Mouse (Mus musculus) MEL (cell line): ENCODE measurements around the gene Sik1.

Experiments
- CHD2 ChIP-seq: IDR thresholded peaks from 2 replicates; pipeline ENCODE4 v1.6.1; 2011; ENCODE audit warnings: low read length, improper control_type of control experiment
- CTCF ChIP-seq, 3 experiments: IDR thresholded peaks in 2 of 3; conservative IDR thresholded peaks in 1 of 3; 2 replicates each; pipeline ENCODE4 v1.5.1; 2011 to 2012; ENCODE audit warnings: low read length in 3 of 3, low read depth in 2 of 3, mild to moderate bottlenecking in 2 of 3, improper control_type of control experiment in 1 of 3, inconsistent platforms in 1 of 3, mixed read lengths in 1 of 3, moderate library complexity in 1 of 3; ENCODE audit not compliant: control insufficient read depth in 1 of 3, insufficient read depth in 1 of 3, poor library complexity in 1 of 3, severe bottlenecking in 1 of 3
- ELF1 ChIP-seq: IDR thresholded peaks from 2 replicates; pipeline ENCODE4 v1.6.1; 2014; ENCODE audit warnings: low read depth, mild to moderate bottlenecking, inconsistent platforms, low read length, improper control_type of control experiment, moderate library complexity
- KAT2A ChIP-seq: conservative IDR thresholded peaks from 2 replicates; pipeline ENCODE4 v1.6.1; 2012; ENCODE audit warnings: low read depth, low read length, improper control_type of control experiment, inconsistent platforms
- MAX ChIP-seq: IDR thresholded peaks from 2 replicates; pipeline ENCODE4 v1.6.1; 2011; ENCODE audit warnings: low read length, improper control_type of control experiment
- MYC ChIP-seq: IDR thresholded peaks from 2 replicates; pipeline ENCODE4 v1.6.1; 2011; ENCODE audit warnings: low read depth, mild to moderate bottlenecking, low read length, improper control_type of control experiment, moderate library complexity
- NELFE ChIP-seq: IDR thresholded peaks from 2 replicates; pipeline ENCODE4 v1.6.1; 2011; ENCODE audit warnings: low read depth, low read length, improper control_type of control experiment
- POLR2A ChIP-seq, 2 experiments: IDR thresholded peaks; 2 replicates each; pipeline ENCODE4 v1.6.1; 2011 to 2012; ENCODE audit warnings: low read length in 2 of 2, mild to moderate bottlenecking in 2 of 2, control low read depth in 1 of 2, improper control_type of control experiment in 1 of 2, low read depth in 1 of 2, moderate library complexity in 1 of 2; ENCODE audit not compliant: control insufficient read depth in 1 of 2, insufficient read depth in 1 of 2, poor library complexity in 1 of 2
- TAL1 ChIP-seq: IDR thresholded peaks from 2 replicates; pipeline ENCODE4 v1.6.1; 2012; ENCODE audit warnings: mild to moderate bottlenecking, inconsistent platforms, low read length, moderate library complexity, mixed read lengths
- USF2 ChIP-seq, 2 experiments: IDR thresholded peaks; 2 replicates each; pipeline ENCODE4 v1.6.1; 2011 to 2012; ENCODE audit warnings: improper control_type of control experiment in 2 of 2, low read length in 2 of 2, borderline replicate concordance in 1 of 2, inconsistent platforms in 1 of 2, low read depth in 1 of 2, mild to moderate bottlenecking in 1 of 2; ENCODE audit not compliant: insufficient read depth in 1 of 2
- ZKSCAN1 ChIP-seq: IDR thresholded peaks from 2 replicates; pipeline ENCODE4 v1.6.1; 2012; ENCODE audit warnings: low read depth, mild to moderate bottlenecking, inconsistent platforms, low read length, improper control_type of control experiment, moderate library complexity

DNA sequence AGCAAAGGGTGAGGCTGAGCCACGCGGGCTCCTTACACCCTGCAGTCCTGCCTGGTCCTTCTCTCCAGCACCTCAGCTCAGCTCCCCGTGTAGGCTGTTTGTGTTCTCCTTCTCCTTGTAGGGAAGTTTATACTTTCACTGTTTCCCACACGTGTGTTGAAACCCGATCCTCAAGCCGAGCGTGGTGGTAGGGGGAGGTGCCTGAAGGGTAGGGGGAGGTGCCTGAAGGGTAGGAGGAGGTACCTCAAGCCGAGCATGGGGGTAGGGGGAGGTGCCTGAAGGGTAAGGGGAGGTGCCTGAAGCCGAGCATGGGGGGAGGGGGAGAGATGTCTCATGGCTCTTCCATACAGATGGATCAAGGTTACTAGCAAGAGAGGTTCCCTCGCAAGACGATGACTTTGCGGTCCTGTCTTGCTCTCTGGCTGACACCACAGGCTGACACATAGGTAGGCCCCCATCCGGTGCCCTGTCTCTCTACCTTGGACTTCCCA is 15.4 kb upstream of the Sik1 start:
- TF ChIP-seq MAX (no peak), POLR2A (IDR thresholded peaks at IDR 0.05; ENCODE audit: control insufficient read depth in 1 of 2, insufficient read depth in 1 of 2, low read depth in 1 of 2, low read length in 2 of 2, poor library complexity in 1 of 2) (no peak), ELF1 (no peak), CHD2 (no peak), NELFE (no peak), MYC (no peak), KAT2A (no peak), TAL1 (no peak), CTCF (IDR thresholded peaks at IDR 0.05 in 2 of 3, conservative IDR thresholded peaks at IDR 0.05 in 1 of 3; ENCODE audit: control insufficient read depth in 1 of 3, insufficient read depth in 1 of 3, low read depth in 2 of 3, low read length in 3 of 3, poor library complexity in 1 of 3, severe bottlenecking in 1 of 3) (no peak), ZKSCAN1 (no peak), USF2 (IDR thresholded peaks at IDR 0.05; ENCODE audit: borderline replicate concordance in 1 of 2, insufficient read depth in 1 of 2, low read depth in 1 of 2, low read length in 2 of 2) (no peak)
